Mouse (Mus musculus) right cerebral cortex, postnatal 4 days (tissue): Measurements from ENCODE around the gene Eya4.

Source experiments
- DNase-seq: peaks from one replicate; pipeline ENCODE4 v3.0.0-alpha.2; 2022

Gene Eya4

DNA sequence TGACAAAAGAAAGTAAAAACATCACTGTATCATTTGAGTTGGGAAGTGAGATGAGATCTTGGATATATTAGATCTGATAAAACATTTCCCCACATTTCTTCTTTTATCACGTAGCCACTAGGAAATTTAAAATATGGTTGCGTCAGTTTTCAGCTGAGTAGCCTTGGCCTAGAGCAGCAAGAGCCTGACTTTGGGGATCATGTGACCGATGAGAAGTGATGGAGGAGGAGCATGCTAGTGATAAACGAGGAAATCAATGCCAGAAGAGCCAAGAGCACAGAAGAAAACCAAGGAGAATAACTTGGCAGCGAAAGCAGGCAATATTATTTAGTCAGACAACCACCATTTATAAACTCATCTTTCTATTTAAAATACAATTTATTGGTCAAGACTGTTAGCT lies 119.7 kb downstream of the Eya4 start:
- DNase-seq: no peak

- no peak for DNase-seq
These were observed 127.2 kb downstream of the Eya4 start for GRCm38 (mm10) chr10:23223336-23223735.

- DNase-seq: no peak
These were observed 130.2 kb downstream of the Eya4 start for GRCm38 (mm10) chr10:23220432-23220831.

DNA sequence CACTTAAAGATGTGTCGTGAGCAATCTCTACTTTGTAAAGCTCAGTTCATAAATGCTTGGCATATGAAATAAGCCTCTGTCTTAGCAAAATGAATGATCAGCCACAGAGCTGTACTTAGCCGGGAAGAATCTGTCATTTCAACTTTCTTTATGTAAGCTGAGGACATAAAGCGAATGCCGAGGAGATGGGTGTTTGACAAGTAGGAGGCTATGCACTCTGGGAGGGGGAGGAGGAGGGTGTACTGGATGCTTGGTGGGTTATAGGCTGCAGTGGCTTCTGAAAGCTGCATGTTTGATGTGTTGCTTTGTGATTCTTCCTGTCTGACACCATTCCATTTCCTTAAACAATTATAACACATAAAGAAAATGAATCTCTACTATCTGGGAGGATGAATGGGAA lies 133.8 kb downstream of the Eya4 start:
- DNase-seq: no peak

- DNase-seq: no peak
These were observed 139.2 kb downstream of the Eya4 start for GRCm38 (mm10) chr10:23211381-23211780.

DNA sequence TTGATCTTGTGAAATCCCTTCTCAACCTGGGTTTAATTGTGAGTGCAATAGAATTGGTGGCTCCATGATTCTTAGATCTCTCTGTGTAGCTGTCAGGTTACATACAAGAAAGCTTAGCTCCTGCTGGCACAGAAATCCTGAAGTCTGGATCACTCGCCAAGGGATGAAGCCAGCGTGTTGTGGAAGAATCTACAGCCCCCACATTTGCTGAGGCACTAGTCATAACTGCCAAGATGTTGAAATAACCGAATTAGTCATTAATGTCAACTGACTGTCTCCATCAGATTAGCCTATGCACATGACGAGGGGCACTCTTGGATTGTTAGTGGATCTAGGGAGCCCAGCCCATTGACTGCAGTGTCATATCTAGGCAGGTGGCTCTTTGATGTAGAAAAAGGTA lies 146.7 kb downstream of the Eya4 start:
- no peak for DNase-seq

DNA sequence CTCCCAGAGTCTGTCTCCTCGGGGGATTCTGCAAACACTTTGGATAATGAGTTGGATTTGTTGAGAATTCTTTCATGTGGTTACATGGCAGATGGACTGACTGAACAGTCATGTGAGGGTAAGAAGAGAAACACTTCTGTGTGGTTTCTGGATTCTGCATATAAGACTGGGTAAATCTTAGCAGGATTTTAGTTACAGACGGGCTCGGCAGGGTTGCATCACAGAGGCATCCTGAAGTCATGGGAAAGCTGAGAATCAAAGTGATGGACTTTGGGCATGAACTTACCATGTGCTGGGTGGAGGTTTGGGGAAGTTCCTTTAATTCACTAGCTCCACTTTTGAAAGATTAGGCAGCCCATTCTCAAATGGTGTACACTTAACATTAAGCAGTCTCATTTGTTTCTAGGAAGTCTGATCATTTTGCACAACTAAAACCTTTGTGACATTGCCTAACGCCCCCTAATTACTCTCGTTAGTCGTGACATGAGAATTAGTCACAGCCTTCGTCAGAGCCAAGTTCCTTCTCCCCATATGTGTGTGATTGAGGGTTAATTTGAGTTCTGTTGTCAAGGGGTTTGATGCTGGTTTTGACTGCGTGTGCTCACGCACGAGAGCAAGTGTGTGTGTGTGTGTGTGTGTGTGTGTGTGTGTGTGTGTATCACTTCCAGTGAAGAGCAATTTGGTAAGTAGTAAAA lies 147.3 kb downstream of the Eya4 start:
- no peak for DNase-seq

GRCm38 (mm10) chr10:23202591-23202990 lies 148.0 kb downstream of the Eya4 start:
- no peak for DNase-seq

GRCm38 (mm10) chr10:23198251-23198650 lies 152.3 kb downstream of the Eya4 start:
- DNase-seq: no peak

DNA sequence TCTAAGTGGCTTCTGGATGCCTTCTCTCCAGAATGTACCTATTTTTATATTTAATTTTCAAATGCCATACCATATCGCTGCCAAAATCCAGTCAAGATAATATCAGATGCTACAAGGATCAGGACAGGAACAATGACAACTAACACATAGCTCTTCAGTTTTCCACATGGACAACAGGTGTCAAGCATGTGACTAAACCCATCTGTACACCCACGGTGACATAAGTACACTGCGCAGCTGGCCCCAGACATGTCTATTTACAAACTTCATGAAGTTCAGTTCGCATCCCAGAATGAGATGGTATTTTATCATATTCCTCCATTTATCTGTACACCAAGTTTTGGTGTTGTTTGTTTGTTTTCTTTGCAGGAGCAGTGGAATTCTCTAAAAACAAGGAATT lies 154.2 kb downstream of the Eya4 start:
- DNase-seq: no peak

DNA sequence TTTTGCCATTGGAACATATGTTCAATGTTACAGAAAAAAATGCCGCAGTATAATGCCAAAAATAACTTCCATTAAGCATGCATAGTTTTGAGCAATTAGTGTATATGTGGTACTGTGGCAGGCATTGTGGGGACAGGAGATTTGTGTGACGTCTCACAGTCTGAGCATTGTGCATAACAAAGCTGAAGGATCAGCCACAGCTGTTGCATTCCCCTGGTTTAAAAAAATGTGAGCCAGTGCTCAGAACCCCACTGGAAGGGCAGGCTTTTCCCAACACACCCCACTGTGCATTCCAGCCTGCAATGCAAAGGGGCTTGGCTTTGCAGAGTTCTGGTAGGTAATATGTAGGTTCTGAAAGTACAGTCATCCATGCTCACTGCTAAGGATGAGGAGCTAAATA lies 155.2 kb downstream of the Eya4 start:
- no peak for DNase-seq

DNA sequence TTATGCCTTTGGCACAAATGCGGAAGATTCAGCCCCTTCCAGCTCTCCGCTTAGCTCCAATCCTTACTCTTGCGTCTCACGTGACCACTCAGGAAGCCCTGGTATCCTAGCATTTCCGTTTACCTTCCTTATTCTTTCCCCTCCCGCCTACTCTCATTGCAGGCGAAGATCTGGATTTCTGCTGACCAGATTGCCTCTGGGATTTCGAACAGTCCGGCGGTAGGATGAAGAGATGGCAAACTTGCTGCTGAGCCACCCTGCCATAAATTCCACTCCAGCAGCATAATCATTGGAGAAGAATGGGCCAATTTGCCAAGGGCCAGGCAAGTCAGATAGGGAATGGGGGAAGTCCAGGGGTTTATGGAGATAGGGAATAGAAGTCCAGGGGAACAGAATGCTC lies 160.8 kb downstream of the Eya4 start:
- no peak for DNase-seq

- DNase-seq: no peak
These were observed 165.2 kb downstream of the Eya4 start for GRCm38 (mm10) chr10:23185391-23185790.

GRCm38 (mm10) chr10:23181572-23182493 lies 168.8 kb downstream of the Eya4 start:
- DNase-seq: no peak

DNA sequence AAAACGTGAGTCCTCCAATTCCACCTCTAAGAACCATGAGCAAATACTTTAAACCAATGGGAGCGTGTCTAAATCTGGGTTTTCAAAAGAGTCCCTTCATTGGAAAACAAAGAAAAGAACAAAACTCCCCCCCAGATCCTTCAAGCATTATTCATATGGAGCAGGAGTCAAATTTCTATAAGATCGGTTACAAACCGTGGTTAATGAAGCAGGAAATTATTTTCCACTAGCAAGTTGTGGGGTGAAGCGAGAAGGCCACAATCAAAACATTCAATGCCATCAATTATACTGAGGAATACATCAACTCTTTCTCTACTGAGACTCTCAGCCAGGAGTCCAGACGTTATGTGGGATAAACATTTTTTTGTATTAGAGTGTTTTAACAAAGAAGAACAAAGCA lies 171.3 kb downstream of the Eya4 start:
- DNase-seq: no peak

DNA sequence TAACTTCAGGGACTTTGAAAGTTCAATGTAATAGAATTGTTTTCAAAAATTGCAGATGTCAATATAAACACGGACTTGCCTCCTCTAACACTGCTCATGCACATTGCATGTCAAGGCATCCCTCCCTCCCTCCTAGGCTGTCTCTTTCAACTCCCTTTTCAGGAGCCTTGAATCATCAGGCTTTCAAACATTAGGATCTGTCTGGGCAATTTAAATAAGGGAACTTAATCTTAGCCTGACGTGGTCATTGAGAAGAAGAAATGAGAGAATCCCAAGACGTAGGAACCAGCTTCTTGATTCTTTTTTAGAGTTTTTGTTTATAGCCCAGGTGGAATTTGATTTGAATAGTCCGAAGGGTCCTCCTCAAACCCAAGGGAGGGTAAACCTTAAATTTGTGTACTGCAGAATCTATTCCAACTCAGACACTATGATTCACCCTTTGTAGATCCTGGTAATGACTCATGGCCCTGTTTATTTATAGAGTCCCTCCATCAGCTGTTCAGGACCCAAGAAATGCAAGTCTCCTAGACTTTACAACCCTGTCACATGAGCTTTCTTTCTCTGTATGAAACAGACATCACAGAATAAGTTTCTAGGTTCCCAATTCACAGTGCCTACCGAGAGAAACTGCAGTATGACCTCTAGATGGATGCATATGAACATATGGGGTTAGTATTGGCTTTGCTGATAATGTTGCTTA lies 173.1 kb downstream of the Eya4 start:
- DNase-seq: no peak

DNA sequence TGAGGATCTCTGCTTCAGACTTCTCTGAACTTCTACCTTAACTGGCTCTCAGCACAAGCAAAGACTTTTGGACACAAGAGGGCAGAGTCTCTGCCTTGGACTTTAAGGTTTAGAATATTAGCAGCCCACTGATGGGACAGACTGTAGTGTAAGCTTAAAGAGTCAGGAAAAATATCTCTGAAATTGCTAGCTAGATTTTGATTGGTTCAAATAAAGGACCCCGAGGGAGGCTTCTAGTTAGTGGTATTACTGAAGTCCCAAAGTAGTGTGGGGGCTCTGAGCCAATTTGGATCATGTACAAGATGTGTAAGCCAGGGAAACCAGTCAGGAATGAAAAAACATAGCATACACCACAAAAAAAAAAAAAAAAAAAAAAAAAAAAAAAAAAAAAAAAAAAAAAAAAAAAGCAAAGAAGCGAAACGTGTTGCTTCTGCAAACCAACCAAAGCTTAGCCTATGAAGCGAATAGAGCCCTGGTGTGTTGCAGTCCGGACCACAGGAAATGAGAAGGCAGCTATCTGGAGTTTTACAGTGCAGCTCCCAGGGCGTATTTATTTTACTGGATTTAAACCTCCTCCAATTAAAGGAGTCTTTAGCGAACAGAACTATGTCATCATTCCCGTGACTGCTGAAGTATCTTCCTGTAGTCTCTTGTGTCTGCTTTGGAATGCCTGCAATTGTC lies 173.8 kb downstream of the Eya4 start:
- DNase-seq: no peak

- no peak for DNase-seq
These were observed 179.0 kb downstream of the Eya4 start for GRCm38 (mm10) chr10:23171541-23171940.

DNA sequence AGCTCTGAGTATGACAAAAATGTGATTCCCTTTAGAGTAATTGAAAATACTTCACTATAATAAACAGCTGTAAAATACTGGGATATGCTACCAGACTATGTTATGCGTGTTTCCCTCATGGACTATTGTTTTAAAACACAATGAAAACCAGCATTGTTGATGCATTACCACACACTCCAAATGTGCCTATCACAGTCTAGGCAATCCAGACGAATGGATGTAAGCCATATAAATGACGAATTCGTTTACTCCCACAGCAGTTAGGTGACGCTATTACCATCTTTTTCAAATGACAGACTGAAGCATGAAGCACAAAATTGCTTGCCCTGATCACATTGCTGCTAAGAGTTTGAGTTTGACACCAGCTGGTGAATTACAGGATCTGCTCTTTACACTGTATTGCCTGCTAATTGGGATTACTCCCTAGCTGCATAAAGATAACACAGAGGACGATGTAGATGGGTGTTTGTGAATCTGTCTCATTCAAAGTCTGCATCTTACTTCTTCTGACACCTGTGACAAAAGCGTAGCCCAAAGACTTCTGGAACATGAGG lies 185.4 kb downstream of the Eya4 start:
- no peak for DNase-seq

DNA sequence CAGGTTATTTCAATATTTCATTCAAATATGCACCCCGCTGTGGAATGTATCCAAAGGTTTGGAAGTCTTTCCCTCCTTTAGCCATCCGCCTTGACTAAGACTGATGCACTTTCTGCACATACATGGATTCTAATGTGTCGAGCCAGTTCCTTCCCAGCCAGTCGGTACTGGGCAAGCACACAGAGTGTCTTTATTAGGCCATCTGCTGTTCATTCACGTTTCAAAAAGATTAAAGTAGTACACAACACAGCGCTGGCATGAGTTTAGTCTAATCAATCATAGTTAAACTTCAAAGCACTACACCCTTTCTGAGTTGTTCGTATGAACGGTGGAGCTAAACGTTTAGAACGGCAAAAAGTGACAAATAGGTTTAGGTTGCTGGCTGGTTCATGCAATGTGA lies 190.7 kb downstream of the Eya4 start:
- DNase-seq: no peak

DNA sequence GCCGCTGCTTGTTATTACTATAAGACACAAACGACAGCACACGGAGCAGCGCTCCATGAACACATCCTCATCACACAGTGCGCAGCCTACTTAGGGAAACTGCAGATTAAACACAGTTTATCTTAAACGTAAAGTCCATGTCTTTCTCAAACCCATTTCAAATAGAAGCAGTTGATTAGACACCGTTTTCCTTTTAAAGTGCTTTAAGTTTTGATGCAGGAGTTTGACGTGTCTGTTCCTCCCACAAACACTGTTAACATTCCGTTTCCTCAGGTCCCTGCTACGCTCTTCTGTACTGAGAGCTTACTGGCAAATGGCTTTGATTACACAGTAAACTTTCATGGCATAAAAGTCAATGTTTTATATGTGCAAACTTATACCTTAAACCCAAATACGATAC lies 191.4 kb downstream of the Eya4 start:
- DNase-seq: no peak

- DNase-seq: no peak
These were observed 193.5 kb downstream of the Eya4 start for GRCm38 (mm10) chr10:23156866-23157625.
